Mouse (Mus musculus) gastrocnemius, postnatal 14 days (tissue): ENCODE measurements around the gene Dlst. TPM values are rescaled to one million over a fixed set of nuclear protein-coding genes. Genes with fewer than 3 reads are reported as not detected.

ENCODE experiments used
- DNase-seq: peaks from one replicate; pipeline ENCODE4 v3.0.0; 2021; ENCODE audit warnings: mixed read lengths
- intact Hi-C: fragments of 180-260 bp; cut with DNase I; formaldehyde crosslinking; loops from one replicate; pipeline ENCODE4 v1.15.1; 2025; ENCODE audit warnings: low total_unique reads
- long read RNA-seq, 2 experiments: library from polyadenylated mRNA; stranded (forward); transcript quantifications; one replicate each; pipeline ENCODE4 v2.0.0; 2021
- total RNA-seq, 2 experiments: library from RNA; stranded (reverse); gene quantifications; 2 replicates each; pipeline ENCODE4 v1.2.3; 2021

Dlst gene
- 100 to 1,000 TPM; 291 to 372 TPM for total RNA-seq
- long read RNA-seq, experiment 1, transcript Dlst-201 (15 exons, 2,764 nt): major isoform, 155 of 263 reads
- long read RNA-seq, experiment 1, partial matches to known transcripts: 94 of 263 reads
- long read RNA-seq, experiment 1, other reads (novel, unspliced or antisense): 12 of 263 reads
- long read RNA-seq, experiment 2, transcript Dlst-201 (15 exons, 2,764 nt): major isoform, 188 of 277 reads
- long read RNA-seq, experiment 2, partial matches to known transcripts: 78 of 277 reads
- long read RNA-seq, experiment 2, other reads (novel, unspliced or antisense): 9 of 277 reads

GRCm38 (mm10) chr12:85110698-85111592 lies at the start of gene Dlst, which contains the start of gene Prox2:
Gene Dlst, plus strand, starts transcription at chr12:85110833.
Gene Prox2, minus strand, starts transcription at chr12:85110759.
- DNase-seq: peak; percentile 91
- intact Hi-C loops: no loop called here

DNA sequence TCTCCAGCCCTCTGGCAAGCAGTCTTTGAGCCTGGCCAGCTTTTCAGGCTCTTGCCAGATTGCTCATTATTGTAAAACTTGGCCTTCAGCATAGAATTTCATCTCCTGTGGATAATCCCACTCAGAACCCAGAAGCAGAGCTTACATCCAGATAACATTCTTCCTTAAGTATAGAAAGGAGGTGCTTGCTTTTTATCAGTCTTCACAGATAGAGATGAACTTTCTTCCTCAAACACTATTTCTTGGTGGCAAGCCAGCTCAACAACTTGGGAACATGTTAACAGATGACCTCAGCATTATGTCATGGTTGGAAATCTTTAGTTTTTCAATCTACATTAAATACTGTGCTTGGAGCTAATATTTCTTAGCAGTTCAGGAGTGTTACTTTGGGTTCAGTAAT lies 39.6 kb upstream of the Dlst start:
- intact Hi-C loops: no loop called here
- no peak for DNase-seq

DNA sequence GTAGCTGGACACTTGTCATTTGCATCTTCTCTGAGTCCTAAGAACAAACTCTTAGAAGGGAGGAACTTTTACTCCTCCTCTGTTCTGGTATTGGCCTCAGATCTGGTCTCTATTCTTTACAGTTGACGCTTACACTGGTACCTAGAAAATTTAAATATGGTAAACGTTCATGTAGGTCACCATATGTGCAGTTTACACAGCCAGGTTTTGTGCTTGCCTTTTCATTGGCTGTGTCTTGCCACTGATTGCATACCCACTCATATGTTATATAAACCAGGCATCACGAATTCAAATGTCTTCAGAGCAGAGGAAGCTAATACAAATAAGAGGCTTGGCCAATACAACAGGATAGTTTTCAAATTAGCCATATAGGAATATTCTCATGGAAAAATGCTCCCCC lies 33.5 kb upstream of the Dlst start:
- intact Hi-C loops: no loop called here
- DNase-seq: no peak

DNA sequence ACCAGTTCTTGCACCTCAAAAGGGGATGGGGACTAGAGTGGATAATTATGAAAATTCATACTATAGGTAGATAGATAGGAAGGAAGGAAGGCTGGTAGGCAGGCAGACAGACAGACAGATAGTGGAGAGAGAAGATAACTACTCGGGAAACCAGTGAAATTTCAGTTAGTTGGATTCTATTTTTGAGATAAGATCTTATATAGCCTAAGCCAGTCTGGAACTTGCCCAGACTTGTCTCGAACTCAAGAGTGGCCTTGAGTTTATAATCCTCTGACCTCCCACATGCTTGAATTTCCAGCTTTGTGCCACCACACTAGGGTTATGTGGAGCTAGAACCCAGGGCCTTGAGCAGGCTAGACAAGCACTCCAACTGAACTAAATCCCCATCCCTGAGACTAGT lies 26.4 kb upstream of the Dlst start:
- intact Hi-C loops: no loop called here
- DNase-seq: no peak

GRCm38 (mm10) chr12:85084941-85085340 lies 25.7 kb upstream of the Dlst start:
- DNase-seq: no peak
- intact Hi-C loops: no loop called here

GRCm38 (mm10) chr12:85087845-85088244 lies 22.8 kb upstream of the Dlst start:
- intact Hi-C loops: no loop called here
- no peak for DNase-seq

DNA sequence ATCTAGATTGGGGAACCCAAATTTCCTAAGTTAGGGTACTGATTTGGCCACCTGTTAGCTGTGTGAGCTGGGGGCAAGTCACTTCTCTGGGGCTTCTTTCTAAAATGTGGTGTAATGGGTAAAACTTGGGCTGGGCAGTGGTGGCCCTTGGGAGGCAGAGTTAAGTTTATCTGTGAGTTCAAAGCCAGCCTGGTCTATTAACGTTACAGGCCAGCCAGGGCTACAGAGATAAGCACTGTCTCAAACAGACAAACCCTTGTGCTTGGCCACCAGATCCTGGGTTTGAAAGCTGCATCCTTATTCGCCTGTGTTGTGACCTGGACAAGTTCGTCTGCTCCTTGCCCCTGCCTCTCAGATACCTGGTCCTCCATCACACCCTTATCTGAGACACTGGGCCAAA lies 19.4 kb upstream of the Dlst start:
- intact Hi-C loops: no loop called here

GRCm38 (mm10) chr12:85092214-85092613 lies 18.4 kb upstream of the Dlst start:
- DNase-seq: peak; percentile 75
- intact Hi-C loops: no loop called here

More for the DNA sequence above, 19.4 kb upstream of the Dlst start:
- no peak for DNase-seq

GRCm38 (mm10) chr12:85094010-85094409 lies 16.6 kb upstream of the Dlst start:
- intact Hi-C loops: no loop called here
- peak; percentile 79 for DNase-seq

GRCm38 (mm10) chr12:85094706-85095105 lies 15.9 kb upstream of the Dlst start:
- intact Hi-C loops: no loop called here
- DNase-seq: peak; percentile 83

DNA sequence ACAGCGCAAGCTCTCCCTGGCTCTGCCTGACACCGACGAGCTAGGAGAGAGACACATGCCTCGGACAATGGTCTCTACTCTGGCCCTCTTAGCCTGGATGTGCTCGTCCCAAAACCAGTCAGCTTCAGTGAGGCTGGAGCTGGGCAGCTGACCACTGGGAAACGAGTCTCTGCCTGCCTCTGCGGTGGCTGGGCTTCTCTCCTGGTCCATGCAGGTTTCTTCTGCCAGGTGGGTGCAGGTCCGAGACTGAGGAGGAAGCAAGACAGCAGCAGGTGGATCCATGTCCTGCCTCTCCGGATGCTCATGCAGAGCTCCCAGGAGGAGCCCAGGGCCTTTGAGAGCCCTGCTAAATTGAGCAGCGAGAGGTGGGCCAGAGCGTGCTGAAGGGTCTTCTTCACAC lies 15.5 kb upstream of the Dlst start:
- no peak for DNase-seq
- intact Hi-C loops: no loop called here

DNA sequence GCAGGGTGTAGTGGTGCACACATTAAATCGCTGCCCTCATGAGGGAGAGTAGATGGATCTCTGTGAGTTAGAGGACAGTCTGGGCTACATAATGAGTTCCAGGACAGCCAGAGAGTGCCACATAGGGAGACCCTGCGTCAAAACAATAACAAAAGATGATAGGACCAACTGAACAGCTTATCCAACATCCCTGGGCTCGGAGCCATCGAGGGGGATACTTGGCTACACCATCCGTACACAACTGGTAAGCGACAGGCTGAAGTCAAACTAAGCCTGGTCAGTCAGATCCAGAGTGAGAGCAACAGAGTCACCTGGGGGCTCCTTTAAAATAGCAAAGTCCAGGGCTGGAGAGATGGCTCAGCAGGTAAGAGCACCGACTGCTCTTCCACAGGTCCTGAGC lies 14.8 kb upstream of the Dlst start:
- intact Hi-C loops: no loop called here
- DNase-seq: no peak

DNA sequence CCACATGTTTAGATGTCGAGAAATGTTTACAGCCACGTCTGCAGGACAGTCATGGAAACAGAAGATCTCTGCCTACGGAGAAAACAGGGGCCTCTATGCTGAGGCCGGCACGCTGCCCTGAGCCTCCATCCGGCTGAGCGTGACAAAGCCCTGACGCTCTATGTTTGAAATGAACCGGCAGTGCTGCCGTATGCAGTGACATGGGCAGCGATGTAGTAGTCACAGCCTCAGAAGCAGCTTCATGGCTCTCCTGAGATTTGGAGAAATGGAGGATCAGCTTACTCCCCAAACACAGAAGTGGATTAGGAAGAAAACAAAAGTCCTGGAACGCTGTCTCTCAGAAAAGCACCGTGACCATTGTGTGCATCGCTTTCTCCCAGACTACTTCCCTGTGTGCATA lies 9.6 kb upstream of the Dlst start:
- intact Hi-C loops: no loop called here

DNA sequence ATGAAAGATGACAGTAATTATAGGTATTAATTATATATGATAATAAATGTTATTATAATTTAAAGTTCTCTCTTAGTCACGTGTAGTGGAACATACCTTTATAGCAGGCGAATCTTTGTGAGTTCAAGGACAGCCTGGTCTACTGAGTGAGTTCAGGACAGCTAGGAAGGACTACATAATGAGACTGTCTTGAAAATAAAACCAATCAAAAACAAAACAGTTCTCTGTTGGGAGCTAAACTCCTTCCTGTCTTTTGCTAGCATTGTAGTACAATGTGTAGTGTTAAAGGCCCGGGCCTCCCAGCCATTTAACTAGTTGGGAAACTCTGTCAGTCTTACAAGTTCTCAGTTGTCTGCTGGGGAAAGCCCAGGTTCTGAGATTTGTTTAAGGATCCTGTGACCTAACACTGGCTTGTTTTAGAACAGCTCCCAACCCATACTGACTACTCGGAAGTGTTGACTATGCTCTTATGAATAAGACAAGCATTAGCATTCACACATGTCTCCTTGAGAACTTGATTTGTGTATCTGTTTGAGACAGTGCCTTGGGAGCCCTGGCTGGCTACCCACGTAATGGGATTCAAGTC lies 9.0 kb upstream of the Dlst start:
- no peak for DNase-seq
- intact Hi-C loops: no loop called here

More for the DNA sequence above, 9.6 kb upstream of the Dlst start:
- no peak for DNase-seq

GRCm38 (mm10) chr12:85103096-85103495 lies 7.5 kb upstream of the Dlst start:
- intact Hi-C loops: no loop called here

GRCm38 (mm10) chr12:85104789-85105188 lies 5.8 kb upstream of the Dlst start:
- no peak for DNase-seq
- intact Hi-C loops: no loop called here

More at GRCm38 (mm10) chr12:85103096-85103495, 7.5 kb upstream of the Dlst start:
- no peak for DNase-seq

- DNase-seq: no peak
- intact Hi-C loops: no loop called here
Measured at GRCm38 (mm10) chr12:85106292-85106691, 4.3 kb upstream of the Dlst start.

GRCm38 (mm10) chr12:85108643-85109042 lies 2.0 kb upstream of the Dlst start:
- intact Hi-C loops: no loop called here
- no peak for DNase-seq

- intact Hi-C loops: no loop called here
- DNase-seq: no peak
Measured at GRCm38 (mm10) chr12:85109426-85109825, 1.2 kb upstream of the Dlst start.

- no peak for DNase-seq
- intact Hi-C loops: no loop called here
Measured at GRCm38 (mm10) chr12:85110011-85110697, 479 bp upstream of the Dlst start.
